Mouse (Mus musculus): ENCODE data around the gene Naaladl2. TPM values are rescaled to one million over a fixed set of nuclear protein-coding genes. Genes with fewer than 3 reads are reported as not detected.

Naaladl2 gene
- polyA plus RNA-seq, 1 experiment = not detected

DNA sequence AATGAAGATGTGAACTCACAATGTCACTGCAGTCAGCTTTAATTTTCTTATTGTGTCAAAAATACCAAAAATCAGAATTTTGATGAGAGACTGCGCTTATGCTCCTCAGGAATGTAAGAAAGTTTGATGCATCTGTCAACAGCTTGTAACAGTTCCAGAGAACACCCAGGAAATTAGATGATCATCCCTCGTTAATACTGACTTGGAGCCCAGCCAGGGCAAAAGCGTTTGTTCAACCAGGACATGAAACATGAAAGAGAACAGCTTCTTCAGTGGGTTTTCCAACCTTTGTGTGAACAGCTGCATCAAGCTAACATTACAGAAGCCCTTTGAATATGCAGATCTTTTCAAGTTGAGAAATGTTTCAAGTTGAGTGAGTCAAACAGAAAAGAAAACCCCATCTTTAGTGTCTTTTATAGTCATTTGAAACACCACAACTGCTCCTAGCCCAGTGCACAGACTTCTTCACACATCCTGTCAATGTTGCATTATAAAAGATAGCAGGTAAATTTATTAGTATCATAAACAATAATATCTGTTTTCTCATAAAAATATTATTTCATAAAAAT is 424.8 kb downstream of the Naaladl2 start:
- TF ChIP-seq FLI1 (IDR thresholded peaks at IDR 0.05; ENCODE audit: low read length) (no peak), GATA1 (IDR thresholded peaks at IDR 0.05; ENCODE audit: borderline replicate concordance, low read length) (no peak)
- Histone ChIP-seq H3K36me3 (replicated peaks; ENCODE audit: low read length) (no peaks in the 10 kb centered on the region), H3K27me3 (replicated peaks) (no peaks in the 10 kb centered on the region), H3K4me1 (no peaks in the 10 kb centered on the region), H3K9me3 (peaks cover 7% of the 10 kb centered on the region; the same call in 1 of the 2 replicates), H3K4me3 (replicated peaks) (no peak overlapping the region)

- Histone ChIP-seq H3K4me3 (replicated peaks) (no peak overlapping the region), H3K27me3 (replicated peaks) (no peaks in the 10 kb centered on the region), H3K9me3 (no peaks in the 10 kb centered on the region), H3K36me3 (replicated peaks; ENCODE audit: low read length) (no peaks in the 10 kb centered on the region), H3K4me1 (no peaks in the 10 kb centered on the region)
- TF ChIP-seq FLI1 (IDR thresholded peaks at IDR 0.05; ENCODE audit: low read length) (no peak), GATA1 (IDR thresholded peaks at IDR 0.05; ENCODE audit: borderline replicate concordance, low read length) (no peak)
Measured at GRCm38 (mm10) chr3:24714770-24715169, 429.3 kb downstream of the Naaladl2 start.

GRCm38 (mm10) chr3:24705778-24706423 is 438.2 kb downstream of the Naaladl2 start:
- Histone ChIP-seq H3K4me1 (no peaks in the 10 kb centered on the region), H3K36me3 (replicated peaks; ENCODE audit: low read length) (no peaks in the 10 kb centered on the region), H3K9me3 (no peaks in the 10 kb centered on the region), H3K27me3 (replicated peaks) (no peaks in the 10 kb centered on the region), H3K4me3 (replicated peaks) (no peak overlapping the region)
- no peak for TF ChIP-seq GATA1 (IDR thresholded peaks at IDR 0.05; ENCODE audit: borderline replicate concordance, low read length)
- no peak for TF ChIP-seq FLI1 (IDR thresholded peaks at IDR 0.05; ENCODE audit: low read length)

- TF ChIP-seq FLI1 (IDR thresholded peaks at IDR 0.05; ENCODE audit: low read length) (no peak), GATA1 (IDR thresholded peaks at IDR 0.05; ENCODE audit: borderline replicate concordance, low read length) (no peak)
- peaks cover 9% of the 10 kb centered on the region; the same call in 1 of the 2 replicates for H3K9me3 ChIP-seq
- H3K27me3 ChIP-seq (replicated peaks) = no peaks in the 10 kb centered on the region
- no peaks in the 10 kb centered on the region for H3K4me1 ChIP-seq
- H3K36me3 ChIP-seq (replicated peaks; ENCODE audit: low read length) = no peaks in the 10 kb centered on the region
- no peak overlapping the region for H3K4me3 ChIP-seq (replicated peaks)
Measured at GRCm38 (mm10) chr3:24690162-24690915, 453.7 kb downstream of the Naaladl2 start.

GRCm38 (mm10) chr3:24670500-24670899 is 473.6 kb downstream of the Naaladl2 start:
- Histone ChIP-seq H3K36me3 (replicated peaks; ENCODE audit: low read length) (no peaks in the 10 kb centered on the region), H3K4me3 (replicated peaks) (no peak overlapping the region), H3K4me1 (no peaks in the 10 kb centered on the region), H3K27me3 (replicated peaks) (no peaks in the 10 kb centered on the region), H3K9me3 (no peaks in the 10 kb centered on the region)
- TF ChIP-seq FLI1 (IDR thresholded peaks at IDR 0.05; ENCODE audit: low read length) (no peak), GATA1 (IDR thresholded peaks at IDR 0.05; ENCODE audit: borderline replicate concordance, low read length) (no peak)

DNA sequence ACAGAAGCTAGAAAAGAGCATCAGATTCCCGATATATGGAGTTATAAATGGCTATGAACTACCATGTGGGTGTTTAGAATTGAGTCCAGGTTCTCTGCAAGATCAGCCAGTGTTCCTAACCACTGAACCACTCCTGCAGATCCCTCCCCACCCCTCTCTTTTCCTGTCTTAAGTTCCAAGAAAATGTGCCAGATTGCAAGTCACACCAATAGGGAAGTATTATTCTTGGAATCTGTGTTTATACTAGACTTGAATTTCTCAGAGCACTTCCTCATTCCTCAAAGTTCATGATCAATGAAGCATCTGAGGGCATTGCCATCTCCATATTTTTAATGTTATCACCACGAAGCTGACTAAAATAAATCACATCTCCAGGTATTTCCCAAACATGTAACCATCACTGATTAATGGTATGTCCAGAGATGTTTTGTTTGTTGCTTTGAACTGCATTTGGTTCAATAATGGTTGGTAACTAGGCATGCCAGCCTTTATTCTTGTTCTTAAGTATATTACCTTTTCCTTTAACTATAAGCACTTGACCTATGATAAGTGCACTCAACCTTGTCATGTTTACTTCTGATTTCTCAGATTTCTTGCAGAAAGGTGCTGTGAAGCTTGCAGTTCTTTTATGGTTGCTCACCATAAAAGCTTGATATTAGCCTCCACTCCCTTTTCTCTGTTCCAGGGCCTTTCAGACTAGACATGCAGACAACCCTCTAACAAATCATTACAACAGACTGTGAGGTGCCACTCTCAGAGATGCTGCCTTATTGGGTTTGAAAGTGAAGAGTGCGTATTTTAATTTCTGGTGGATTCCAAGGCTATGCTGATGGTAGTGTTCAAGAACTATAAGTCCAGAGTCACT is 475.8 kb downstream of the Naaladl2 start:
- no peak for TF ChIP-seq GATA1 (IDR thresholded peaks at IDR 0.05; ENCODE audit: borderline replicate concordance, low read length)
- no peak for TF ChIP-seq FLI1 (IDR thresholded peaks at IDR 0.05; ENCODE audit: low read length)
- Histone ChIP-seq H3K27me3 (replicated peaks) (no peaks in the 10 kb centered on the region), H3K36me3 (replicated peaks; ENCODE audit: low read length) (no peaks in the 10 kb centered on the region), H3K9me3 (no peaks in the 10 kb centered on the region), H3K4me3 (replicated peaks) (no peak overlapping the region), H3K4me1 (no peaks in the 10 kb centered on the region)

GRCm38 (mm10) chr3:24665408-24665807 is 478.7 kb downstream of the Naaladl2 start:
- Histone ChIP-seq H3K4me3 (replicated peaks) (no peak overlapping the region), H3K27me3 (replicated peaks) (no peaks in the 10 kb centered on the region), H3K9me3 (no peaks in the 10 kb centered on the region), H3K4me1 (no peaks in the 10 kb centered on the region), H3K36me3 (replicated peaks; ENCODE audit: low read length) (no peaks in the 10 kb centered on the region)
- TF ChIP-seq GATA1 (IDR thresholded peaks at IDR 0.05; ENCODE audit: borderline replicate concordance, low read length) (no peak), FLI1 (IDR thresholded peaks at IDR 0.05; ENCODE audit: low read length) (no peak)

GRCm38 (mm10) chr3:24663749-24664148 is 480.3 kb downstream of the Naaladl2 start:
- Histone ChIP-seq H3K4me1 (no peaks in the 10 kb centered on the region), H3K9me3 (no peaks in the 10 kb centered on the region), H3K27me3 (replicated peaks) (no peaks in the 10 kb centered on the region), H3K4me3 (replicated peaks) (no peak overlapping the region), H3K36me3 (replicated peaks; ENCODE audit: low read length) (no peaks in the 10 kb centered on the region)
- TF ChIP-seq FLI1 (IDR thresholded peaks at IDR 0.05; ENCODE audit: low read length) (no peak), GATA1 (IDR thresholded peaks at IDR 0.05; ENCODE audit: borderline replicate concordance, low read length) (no peak)

- H3K4me1 ChIP-seq = no peaks in the 10 kb centered on the region
- H3K27me3 ChIP-seq (replicated peaks) = no peaks in the 10 kb centered on the region
- no peak overlapping the region for H3K4me3 ChIP-seq (replicated peaks)
- H3K9me3 ChIP-seq = no peaks in the 10 kb centered on the region
- H3K36me3 ChIP-seq (replicated peaks; ENCODE audit: low read length) = no peaks in the 10 kb centered on the region
- no peak for TF ChIP-seq FLI1 (IDR thresholded peaks at IDR 0.05; ENCODE audit: low read length)
- TF ChIP-seq GATA1 (IDR thresholded peaks at IDR 0.05; ENCODE audit: borderline replicate concordance, low read length) = no peak
Measured at GRCm38 (mm10) chr3:24630032-24630431, 514.0 kb downstream of the Naaladl2 start.
